Comparison of ENCODE assay signal across 24 mouse cellular contexts in genomic region chr16:30677016-30677415, GRCm38 (mm10).
DNase-seq lines count a peak whose midpoint lies in the region; TF ChIP-seq lines count a peak whose summit lies in the region.
"Had no signal": no experiment of that assay in that cellular context is flagged by ENCODE, and none has a peak within 500 bp of the region (broad histone marks: within the 10 kb centered on the region; RNA-seq: fewer than 3 reads in every experiment).

No protein-coding gene starts in this region.

- TF ChIP-seq POLR2A in CH12.LX (IDR thresholded peaks at IDR 0.05; ENCODE audit: low read depth, low read length), result peak; percentile 42; the same call in 1 of the 2 replicates
- TF ChIP-seq POLR2A in small intestine, adult 2 months (IDR thresholded peaks at IDR 0.05; ENCODE audit: low read depth, low read length), result no peak

- no peaks in the 10 kb centered on the region for H3K79me2 ChIP-seq in CH12.LX (replicated peaks; ENCODE audit: control insufficient read depth, extremely low read depth, insufficient read depth, poor library complexity, severe bottlenecking)

- dilution Hi-C loops in CH12.LX (cut with MboI; ENCODE audit: extremely low pct_ligation_motif_present, extremely low pct_unique_long_range_greater_than_20kb, low sequenced_read_pairs), result no loop called here

- intact Hi-C loops in gastrocnemius, postnatal 14 days (cut with DNase I; ENCODE audit: low total_unique reads), result no loop called here

- peak overlapping the region; percentile 94 for H3K27ac ChIP-seq in CH12.LX (ENCODE audit: insufficient read depth, low read depth)
- peak overlapping the region; percentile 6; the same call in 1 of the 2 replicates for H3K27ac ChIP-seq in small intestine, adult 2 months (ENCODE audit: insufficient read depth, low read depth, low read length)
- H3K27ac ChIP-seq: embryonic facial prominence, embryonic 12.5 days; embryonic facial prominence, embryonic 15.5 days; gastrocnemius, adult 2 months; heart, embryonic 15.5 days; hindbrain, embryonic 10.5 days; hindbrain, embryonic 13.5 days had no signal

- peaks cover 36 to 70% of the 10 kb centered on the region in 2 experiments for H3K4me1 ChIP-seq in CH12.LX (ENCODE audit: control insufficient read depth in 1 of 2, insufficient read depth in 2 of 2)
- no peaks in the 10 kb centered on the region for H3K4me1 ChIP-seq in small intestine, adult 2 months (ENCODE audit: control insufficient read depth, insufficient read depth, insufficient read length, low read length)
- H3K4me1 ChIP-seq: embryonic facial prominence, embryonic 12.5 days; heart, embryonic 12.5 days; heart, embryonic 15.5 days; hindbrain, embryonic 10.5 days; hindbrain, embryonic 13.5 days had no signal

- H3K9me3 ChIP-seq in CH12.LX (replicated peaks; ENCODE audit: low read length), result peaks cover 11% of the 10 kb centered on the region
- H3K9me3 ChIP-seq: embryonic facial prominence, embryonic 12.5 days; embryonic facial prominence, embryonic 15.5 days; heart, embryonic 12.5 days; heart, embryonic 15.5 days; hindbrain, embryonic 10.5 days; hindbrain, embryonic 13.5 days had no signal

- H3K36me3 ChIP-seq in CH12.LX (replicated peaks in 1 of 2; ENCODE audit: control insufficient read depth in 1 of 2, insufficient read depth in 1 of 2, low read length in 1 of 2), result no peaks in the 10 kb centered on the region
- H3K36me3 ChIP-seq in small intestine, adult 2 months (ENCODE audit: control insufficient read depth, insufficient read depth, low read length), result no peaks in the 10 kb centered on the region
- H3K36me3 ChIP-seq: embryonic facial prominence, embryonic 12.5 days; embryonic facial prominence, embryonic 15.5 days; heart, embryonic 12.5 days; heart, embryonic 15.5 days; hindbrain, embryonic 10.5 days; hindbrain, embryonic 13.5 days had no signal

- in situ Hi-C loops in CH12.LX (cut with MboI; ENCODE audit: low pct_ligation_motif_present, low pct_unique_long_range_greater_than_20kb, low sequenced_read_pairs), result loop anchor here (10.0 kb wide), 2 partner anchors 72 to 388 kb away; no protein-coding TSS in a partner anchor

- H3K4me2 ChIP-seq in CH12.LX (ENCODE audit: insufficient read depth, low read depth, poor library complexity, severe bottlenecking), result peak overlapping the region; percentile 63
- H3K4me2 ChIP-seq: embryonic facial prominence, embryonic 12.5 days; embryonic facial prominence, embryonic 15.5 days; heart, embryonic 12.5 days; heart, embryonic 15.5 days; hindbrain, embryonic 13.5 days had no signal

- no peak for TF ChIP-seq CTCF in CH12.LX (conservative IDR thresholded peaks at IDR 0.05 in 1 of 2, IDR thresholded peaks at IDR 0.05 in 1 of 2; ENCODE audit: low read depth in 2 of 2, low read length in 2 of 2)
- TF ChIP-seq CTCF in small intestine, adult 2 months (IDR thresholded peaks at IDR 0.05; ENCODE audit: extremely low read depth, insufficient read length, insufficient replicate concordance, low read depth, low read length), result no peak

- peak overlapping the region; percentile 67 for H3K9ac ChIP-seq in CH12.LX (ENCODE audit: insufficient read depth, low read depth)
- H3K9ac ChIP-seq: embryonic facial prominence, embryonic 12.5 days; embryonic facial prominence, embryonic 15.5 days; forebrain, postnatal 0 days; heart, embryonic 12.5 days; heart, embryonic 15.5 days; hindbrain, embryonic 13.5 days had no signal

- 83% methylated on average over 4 of the region's 4 CpGs for WGBS in small intestine, adult 2 months

- DNase-seq in spleen, adult 18-20 months, result peak; percentile 27 to 47
- DNase-seq in spleen, postnatal 14 days (ENCODE audit: low spot score in 2 of 2), result no peak
- peak; percentile 93 for DNase-seq in CH12.LX (ENCODE audit: extremely low read depth)
- DNase-seq in cerebellum, postnatal 10 days, result no peak
- no peak for DNase-seq in urinary bladder, postnatal 14 days (ENCODE audit: low spot score)
- no peak for DNase-seq in gastrocnemius, postnatal 14 days
- DNase-seq: adrenal gland, adult 8-10 months; adrenal gland, postnatal 25 days; cerebellum, adult 18-20 months; cerebellum, adult 9-10 months; cerebellum, postnatal 25 days; forebrain, postnatal 0 days; gastrocnemius, adult 2 months; gastrocnemius, postnatal 25 days; heart, adult 18-20 months; heart, postnatal 10 days; heart, postnatal 36 days had no signal

- TF ChIP-seq RAD21 in CH12.LX (IDR thresholded peaks at IDR 0.05; ENCODE audit: low read depth, low read length), result no peak; the same call in none of the 2 replicates

- TF ChIP-seq EP300 in CH12.LX (IDR thresholded peaks at IDR 0.05; ENCODE audit: low read length), result peak; percentile 90

- peak overlapping the region in 1 of 3 experiments; percentile 16 for H3K4me3 ChIP-seq in CH12.LX (replicated peaks in 1 of 3; ENCODE audit: low read depth in 2 of 3, low read length in 2 of 3, poor library complexity in 1 of 3)
- no peak overlapping the region for H3K4me3 ChIP-seq in small intestine, adult 2 months (ENCODE audit: low read depth, low read length)
- H3K4me3 ChIP-seq: embryonic facial prominence, embryonic 12.5 days; embryonic facial prominence, embryonic 15.5 days; gastrocnemius, adult 2 months; heart, embryonic 12.5 days; heart, embryonic 15.5 days; hindbrain, embryonic 10.5 days; hindbrain, embryonic 13.5 days had no signal

- no peaks in the 10 kb centered on the region for H3K27me3 ChIP-seq in CH12.LX (replicated peaks)
- no peaks in the 10 kb centered on the region for H3K27me3 ChIP-seq in small intestine, adult 2 months (ENCODE audit: control insufficient read depth, insufficient read depth, low read length)
- H3K27me3 ChIP-seq: embryonic facial prominence, embryonic 12.5 days; embryonic facial prominence, embryonic 15.5 days; heart, embryonic 12.5 days; heart, embryonic 15.5 days; hindbrain, embryonic 13.5 days had no signal

TF ChIP-seq in CH12.LX, 34 proteins besides CTCF, POLR2A, EP300 and RAD21:
- TF ChIP-seq MAX (IDR thresholded peaks at IDR 0.05; ENCODE audit: low read length), result no peak
- TF ChIP-seq JUN (IDR thresholded peaks at IDR 0.05; ENCODE audit: insufficient read depth, low read depth, low read length), result peak; percentile 96
- TF ChIP-seq CHD1 (IDR thresholded peaks at IDR 0.05; ENCODE audit: low read depth, low read length), result no peak
- 0 out of 2 replicates have a peak, but pooled peaks have one; percentile 11 for TF ChIP-seq MAZ (IDR thresholded peaks at IDR 0.05; ENCODE audit: low read depth, low read length)
- TF ChIP-seq SIN3A (IDR thresholded peaks at IDR 0.05; ENCODE audit: low read length), result peak; percentile 57
- peak; percentile 69; the same call in 1 of the 2 replicates for TF ChIP-seq KAT2A (IDR thresholded peaks at IDR 0.05; ENCODE audit: insufficient replicate concordance, low read length)
- TF ChIP-seq ZMIZ1 (IDR thresholded peaks at IDR 0.05; ENCODE audit: low read depth, low read length), result no peak
- TF ChIP-seq NRF1 (IDR thresholded peaks at IDR 0.05; ENCODE audit: low read depth, low read length), result no peak
- no peak for TF ChIP-seq GABPA (IDR thresholded peaks at IDR 0.05; ENCODE audit: insufficient replicate concordance, low read depth, low read length)
- TF ChIP-seq JUND (conservative IDR thresholded peaks at IDR 0.05; ENCODE audit: low read depth, low read length), result peak; percentile 91
- peak; percentile 9; the same call in 1 of the 2 replicates for TF ChIP-seq SMC3 (IDR thresholded peaks at IDR 0.05; ENCODE audit: low read depth, low read length)
- TF ChIP-seq USF2 (conservative IDR thresholded peaks at IDR 0.05; ENCODE audit: low read depth, low read length), result no peak
- TF ChIP-seq CHD2 (IDR thresholded peaks at IDR 0.05; ENCODE audit: low read length), result peak; percentile 79
- no peak for TF ChIP-seq PAX5 (IDR thresholded peaks at IDR 0.05; ENCODE audit: low read length)
- TF ChIP-seq E2F4 (IDR thresholded peaks at IDR 0.05; ENCODE audit: insufficient replicate concordance, low read depth, low read length), result no peak
- 0 out of 2 replicates have a peak, but pooled peaks have one; percentile 3 for TF ChIP-seq TBP (conservative IDR thresholded peaks at IDR 0.05; ENCODE audit: low read depth, low read length)
- TF ChIP-seq RCOR1 (conservative IDR thresholded peaks at IDR 0.05; ENCODE audit: low read depth, low read length), result peak; percentile 69; the same call in 1 of the 2 replicates
- no peak for TF ChIP-seq ZNF384 (IDR thresholded peaks at IDR 0.05; ENCODE audit: low read depth, low read length)
- peak; percentile 62; the same call in 1 of the 2 replicates for TF ChIP-seq TCF12 (IDR thresholded peaks at IDR 0.05; ENCODE audit: low read depth, low read length)
- TF ChIP-seq ELF1 (IDR thresholded peaks at IDR 0.05; ENCODE audit: low read depth, low read length), result 0 out of 2 replicates have a peak, but pooled peaks have one; percentile 13
- no peak for TF ChIP-seq MXI1 (IDR thresholded peaks at IDR 0.05; ENCODE audit: low read depth, low read length)
- no peak for TF ChIP-seq MAFK (IDR thresholded peaks at IDR 0.05; ENCODE audit: insufficient replicate concordance, low read length)
- peak; percentile 17; the same call in 1 of the 2 replicates for TF ChIP-seq NELFE (IDR thresholded peaks at IDR 0.05; ENCODE audit: low read depth, low read length)
- TF ChIP-seq ZC3H11A (IDR thresholded peaks at IDR 0.05; ENCODE audit: low read depth, low read length), result no peak
- peak; percentile 72; the same call in 1 of the 2 replicates for TF ChIP-seq IRF4 (IDR thresholded peaks at IDR 0.05; ENCODE audit: low read depth, low read length)
- TF ChIP-seq ZKSCAN1 (IDR thresholded peaks at IDR 0.05; ENCODE audit: borderline replicate concordance, low read depth, low read length), result no peak
- no peak for TF ChIP-seq POLR2AphosphoS2 (IDR thresholded peaks at IDR 0.05; ENCODE audit: low read depth, low read length)
- TF ChIP-seq BHLHE40 (IDR thresholded peaks at IDR 0.05; ENCODE audit: low read depth, low read length), result peak; percentile 90
- TF ChIP-seq MYC (IDR thresholded peaks at IDR 0.05; ENCODE audit: low read depth, low read length), result no peak
- TF ChIP-seq UBTF (IDR thresholded peaks at IDR 0.05; ENCODE audit: low read depth, low read length), result no peak
- TF ChIP-seq USF1 (IDR thresholded peaks at IDR 0.05; ENCODE audit: low read depth, low read length), result no peak
- no peak for TF ChIP-seq HCFC1 (IDR thresholded peaks at IDR 0.05; ENCODE audit: low read depth, low read length)
- TF ChIP-seq MEF2A (IDR thresholded peaks at IDR 0.05; ENCODE audit: borderline replicate concordance, low read depth, low read length), result peak; percentile 89
- peak; percentile 89 for TF ChIP-seq ETS1 (conservative IDR thresholded peaks at IDR 0.05; ENCODE audit: low read depth, low read length)

Comparison
In these comparisons a context has a peak if more than half of its experiments do, and no peak if none do; other contexts are left out.
1. DNase-seq: peak in spleen, adult 18-20 months (2 of 2) and CH12.LX (single experiment); none in spleen, postnatal 14 days (0 of 2), cerebellum, postnatal 10 days (0 of 2), urinary bladder, postnatal 14 days (single experiment) and gastrocnemius, postnatal 14 days (single experiment).